Mouse (Mus musculus) hindbrain, embryonic 12.5 days (tissue): ENCODE results near the gene Fgf14. TPM values are rescaled to one million over a fixed set of nuclear protein-coding genes. Genes with fewer than 3 reads are reported as not detected.
"Not testable (repeated sequence)": the region's sequence is repeated elsewhere in the genome, so short reads cannot be mapped to it uniquely, and the experiment has no call there.

Experiments
- ATAC-seq: fragments of 200-750 bp; cut with Nextera tagmentation; 2 replicates; pipeline ENCODE4 v1.8.0; 2017; ENCODE audit warnings: moderate TSS enrichment; ENCODE audit not compliant: low FRiP score
- H3K27ac ChIP-seq: fragments of 300-500 bp; sonication (generic); 2 replicates; pipeline ENCODE4 v1.5.1; 2016; ENCODE audit warnings: mild to moderate bottlenecking
- H3K27me3 ChIP-seq: fragments of 300-500 bp; sonication (generic); 2 replicates; pipeline ENCODE4 v1.6.1; 2016; ENCODE audit warnings: mild to moderate bottlenecking
- H3K36me3 ChIP-seq: fragments of 300-500 bp; sonication (generic); 2 replicates; pipeline ENCODE4 v1.6.1; 2016; ENCODE audit warnings: mild to moderate bottlenecking
- H3K4me1 ChIP-seq: fragments of 300-500 bp; sonication (generic); 2 replicates; pipeline ENCODE4 v1.6.1; 2016
- H3K4me2 ChIP-seq: fragments of 300-500 bp; sonication (generic); replicated peaks from 2 replicates; pipeline ENCODE4 v1.6.1; 2016; ENCODE audit warnings: mild to moderate bottlenecking
- H3K4me3 ChIP-seq: fragments of 300-500 bp; sonication (generic); 2 replicates; pipeline ENCODE4 v1.5.1; 2016; ENCODE audit warnings: mild to moderate bottlenecking
- H3K9ac ChIP-seq: fragments of 300-500 bp; sonication (generic); 2 replicates; pipeline ENCODE4 v1.6.1; 2016; ENCODE audit warnings: mild to moderate bottlenecking, moderate library complexity
- H3K9me3 ChIP-seq: fragments of 300-500 bp; sonication (generic); replicated peaks from 2 replicates; pipeline ENCODE4 v1.6.1; 2016; ENCODE audit warnings: mild to moderate bottlenecking
- WGBS: fragments of 180-500 bp; shearing (Covaris S2); methylation state at CpG from one replicate; pipeline ENCODE4 v1.1.7; 2016; 5-methylcytosine and 5-hydroxymethylcytosine counted together
- polyA plus RNA-seq: library from polyadenylated mRNA; unstranded; fragments of >200 nt; fragmentation: Nextera tagmentation; extraction: Ambion mirVana; gene quantifications from 2 replicates; pipeline ENCODE4 v1.2.1, GENCODE M21; 2016

The Fgf14 gene
- polyA plus RNA-seq, 1 experiment from 2014 or later = 12.1 TPM

- Histone ChIP-seq H3K27ac (no peak overlapping the region), H3K4me1 (no peaks in the 10 kb centered on the region), H3K36me3 (no peaks in the 10 kb centered on the region), H3K9ac (no peak overlapping the region), H3K27me3 (no peaks in the 10 kb centered on the region), H3K4me3 (no peak overlapping the region), H3K4me2 (no peak overlapping the region), H3K9me3 (no peaks in the 10 kb centered on the region)
- ATAC-seq = no peak
- 66% methylated on average over 1 of the region's 1 CpGs for WGBS
Observed at GRCm38 (mm10) chr14:124576571-124576970, 100.4 kb downstream of the Fgf14 start.

- no peak for ATAC-seq
- Histone ChIP-seq H3K4me3 (no peak overlapping the region), H3K27me3 (no peaks in the 10 kb centered on the region), H3K4me1 (no peaks in the 10 kb centered on the region), H3K36me3 (no peaks in the 10 kb centered on the region), H3K27ac (no peak overlapping the region), H3K4me2 (no peak overlapping the region), H3K9ac (no peak overlapping the region), H3K9me3 (no peaks in the 10 kb centered on the region)
- WGBS = 81% methylated on average over 1 of the region's 1 CpGs
Observed at GRCm38 (mm10) chr14:124575130-124575885, 101.6 kb downstream of the Fgf14 start.

- no peaks in the 10 kb centered on the region for H3K27me3 ChIP-seq
- ATAC-seq = no peak
- H3K4me1 ChIP-seq = no peaks in the 10 kb centered on the region
- H3K9ac ChIP-seq = no peak overlapping the region
- no peaks in the 10 kb centered on the region for H3K9me3 ChIP-seq
- H3K4me3 ChIP-seq = no peak overlapping the region
- no peaks in the 10 kb centered on the region for H3K36me3 ChIP-seq
- H3K27ac ChIP-seq = no peak overlapping the region
- H3K4me2 ChIP-seq = no peak overlapping the region
- 92% methylated on average over 1 of the region's 1 CpGs for WGBS
Observed at GRCm38 (mm10) chr14:124566445-124566844, 110.5 kb downstream of the Fgf14 start.

GRCm38 (mm10) chr14:124561544-124561943 lies 115.4 kb downstream of the Fgf14 start:
- no peaks in the 10 kb centered on the region for H3K4me1 ChIP-seq
- H3K27ac ChIP-seq = no peak overlapping the region
- H3K9ac ChIP-seq = no peak overlapping the region
- no peaks in the 10 kb centered on the region for H3K9me3 ChIP-seq
- no peak overlapping the region for H3K4me3 ChIP-seq
- no peaks in the 10 kb centered on the region for H3K36me3 ChIP-seq
- H3K27me3 ChIP-seq = no peaks in the 10 kb centered on the region
- H3K4me2 ChIP-seq = no peak overlapping the region
- no peak for ATAC-seq
- WGBS = 89% methylated on average over 4 of the region's 4 CpGs

- WGBS = 79% methylated on average over 3 of the region's 3 CpGs
- H3K4me1 ChIP-seq = no peaks in the 10 kb centered on the region
- no peak overlapping the region for H3K4me3 ChIP-seq
- no peak for ATAC-seq
- no peak overlapping the region for H3K9ac ChIP-seq
- no peak overlapping the region for H3K4me2 ChIP-seq
- no peaks in the 10 kb centered on the region for H3K9me3 ChIP-seq
- no peaks in the 10 kb centered on the region for H3K27me3 ChIP-seq
- H3K36me3 ChIP-seq = no peaks in the 10 kb centered on the region
- no peak overlapping the region for H3K27ac ChIP-seq
Observed at GRCm38 (mm10) chr14:124536106-124536505, 140.8 kb downstream of the Fgf14 start.

- not testable (repeated sequence) for H3K27me3 ChIP-seq, ATAC-seq, H3K36me3 ChIP-seq, H3K9me3 ChIP-seq, H3K9ac ChIP-seq, H3K4me2 ChIP-seq, H3K4me1 ChIP-seq, H3K27ac ChIP-seq, H3K4me3 ChIP-seq
- WGBS = 68% methylated on average over 2 of the region's 2 CpGs
Observed at GRCm38 (mm10) chr14:124535376-124535775, 141.6 kb downstream of the Fgf14 start.

- WGBS = 68% methylated on average over 1 of the region's 1 CpGs
- Histone ChIP-seq H3K27me3 (no peaks in the 10 kb centered on the region), H3K9ac (no peak overlapping the region), H3K36me3 (no peaks in the 10 kb centered on the region), H3K9me3 (no peaks in the 10 kb centered on the region), H3K4me2 (no peak overlapping the region), H3K4me3 (no peak overlapping the region), H3K27ac (no peak overlapping the region), H3K4me1 (no peaks in the 10 kb centered on the region)
- no peak for ATAC-seq
Observed at GRCm38 (mm10) chr14:124532051-124532450, 144.9 kb downstream of the Fgf14 start.

- H3K27ac ChIP-seq = no peak overlapping the region
- no peaks in the 10 kb centered on the region for H3K9me3 ChIP-seq
- no peak overlapping the region for H3K4me3 ChIP-seq
- H3K4me2 ChIP-seq = no peak overlapping the region
- WGBS = 88% methylated on average over 1 of the region's 1 CpGs
- H3K36me3 ChIP-seq = no peaks in the 10 kb centered on the region
- no peaks in the 10 kb centered on the region for H3K27me3 ChIP-seq
- ATAC-seq = no peak
- H3K9ac ChIP-seq = no peak overlapping the region
- no peaks in the 10 kb centered on the region for H3K4me1 ChIP-seq
Observed at GRCm38 (mm10) chr14:124512009-124512408, 164.9 kb downstream of the Fgf14 start.

- H3K9ac ChIP-seq = no peak overlapping the region
- H3K4me1 ChIP-seq = no peaks in the 10 kb centered on the region
- H3K27me3 ChIP-seq = no peaks in the 10 kb centered on the region
- 90% methylated on average over 1 of the region's 1 CpGs for WGBS
- H3K4me3 ChIP-seq = no peak overlapping the region
- H3K9me3 ChIP-seq = no peaks in the 10 kb centered on the region
- H3K4me2 ChIP-seq = no peak overlapping the region
- H3K36me3 ChIP-seq = no peaks in the 10 kb centered on the region
- no peak overlapping the region for H3K27ac ChIP-seq
- ATAC-seq = no peak
Observed at GRCm38 (mm10) chr14:124488971-124489370, 188.0 kb downstream of the Fgf14 start.

GRCm38 (mm10) chr14:124485261-124485660 lies 191.7 kb downstream of the Fgf14 start:
- WGBS = 91% methylated on average over 1 of the region's 1 CpGs
- Histone ChIP-seq H3K4me2 (no peak overlapping the region), H3K9me3 (no peaks in the 10 kb centered on the region), H3K27me3 (no peaks in the 10 kb centered on the region), H3K27ac (no peak overlapping the region), H3K4me3 (no peak overlapping the region), H3K9ac (no peak overlapping the region), H3K4me1 (no peaks in the 10 kb centered on the region), H3K36me3 (no peaks in the 10 kb centered on the region)
- no peak for ATAC-seq

- Histone ChIP-seq H3K4me1 (no peaks in the 10 kb centered on the region), H3K4me3 (no peak overlapping the region), H3K9me3 (no peaks in the 10 kb centered on the region), H3K36me3 (no peaks in the 10 kb centered on the region), H3K4me2 (no peak overlapping the region), H3K27ac (no peak overlapping the region), H3K9ac (no peak overlapping the region), H3K27me3 (no peaks in the 10 kb centered on the region)
- no peak for ATAC-seq
- WGBS = 75% methylated on average over 2 of the region's 2 CpGs
Observed at GRCm38 (mm10) chr14:124474066-124474667, 202.8 kb downstream of the Fgf14 start.

- Histone ChIP-seq H3K9me3 (no peaks in the 10 kb centered on the region), H3K36me3 (no peaks in the 10 kb centered on the region), H3K27me3 (no peaks in the 10 kb centered on the region), H3K4me3 (no peak overlapping the region), H3K27ac (no peak overlapping the region), H3K4me1 (no peaks in the 10 kb centered on the region), H3K9ac (no peak overlapping the region), H3K4me2 (no peak overlapping the region)
- WGBS = 76% methylated on average over 2 of the region's 2 CpGs
- no peak for ATAC-seq
Observed at GRCm38 (mm10) chr14:124470909-124471308, 206.0 kb downstream of the Fgf14 start.

GRCm38 (mm10) chr14:124455120-124455519 lies 221.8 kb downstream of the Fgf14 start:
- no peaks in the 10 kb centered on the region for H3K27me3 ChIP-seq
- H3K36me3 ChIP-seq = no peaks in the 10 kb centered on the region
- H3K4me1 ChIP-seq = no peaks in the 10 kb centered on the region
- no peak overlapping the region for H3K4me2 ChIP-seq
- no peak overlapping the region for H3K4me3 ChIP-seq
- ATAC-seq = no peak
- no peaks in the 10 kb centered on the region for H3K9me3 ChIP-seq
- WGBS = 100% methylated on average over 1 of the region's 1 CpGs
- H3K9ac ChIP-seq = no peak overlapping the region
- no peak overlapping the region for H3K27ac ChIP-seq
